Mouse (Mus musculus) forebrain, embryonic 12.5 days (tissue): Measurements from ENCODE around the gene Ftsj3. TPM values are rescaled to one million over a fixed set of nuclear protein-coding genes. Genes with fewer than 3 reads are reported as not detected.

Experiments used
- ATAC-seq: fragments of 200-750 bp; cut with Nextera tagmentation; 2 replicates; pipeline ENCODE4 v1.8.0; 2017; ENCODE audit warnings: moderate TSS enrichment; ENCODE audit not compliant: low FRiP score
- H3K27ac ChIP-seq: fragments of 300-500 bp; sonication (generic); 2 replicates; pipeline ENCODE4 v1.5.1; 2016; ENCODE audit warnings: mild to moderate bottlenecking
- H3K27me3 ChIP-seq: fragments of 300-500 bp; sonication (generic); 2 replicates; pipeline ENCODE4 v1.6.1; 2016; ENCODE audit warnings: mild to moderate bottlenecking
- H3K36me3 ChIP-seq: fragments of 300-500 bp; sonication (generic); replicated peaks from 2 replicates; pipeline ENCODE4 v1.6.1; 2016; ENCODE audit warnings: mild to moderate bottlenecking
- H3K4me1 ChIP-seq: fragments of 300-500 bp; sonication (generic); 2 replicates; pipeline ENCODE4 v1.6.1; 2016
- H3K4me2 ChIP-seq: fragments of 300-500 bp; sonication (generic); 2 replicates; pipeline ENCODE4 v1.6.1; 2016; ENCODE audit warnings: mild to moderate bottlenecking, moderate library complexity
- H3K4me3 ChIP-seq: fragments of 300-500 bp; sonication (generic); replicated peaks from 2 replicates; pipeline ENCODE4 v1.5.1; 2016; ENCODE audit warnings: mild to moderate bottlenecking
- H3K9ac ChIP-seq: fragments of 300-500 bp; sonication (generic); 2 replicates; pipeline ENCODE4 v1.6.1; 2016; ENCODE audit warnings: mild to moderate bottlenecking
- H3K9me3 ChIP-seq: fragments of 300-500 bp; sonication (generic); 2 replicates; pipeline ENCODE4 v1.6.1; 2016
- WGBS: fragments of 180-500 bp; shearing (Covaris S2); methylation state at CpG from one replicate; pipeline ENCODE4 v1.1.7; 2016; 5-methylcytosine and 5-hydroxymethylcytosine counted together
- polyA plus RNA-seq: library from polyadenylated mRNA; unstranded; fragments of >200 nt; fragmentation: Nextera tagmentation; extraction: Ambion mirVana; gene quantifications from 2 replicates; pipeline ENCODE4 v1.2.1, GENCODE M21; 2016

Gene Ftsj3
- polyA plus RNA-seq, 1 experiment from 2014 or later = 63.0 TPM

- H3K4me2 ChIP-seq = peak within 1 kb of the TSS; percentile 39
- no peaks in the 10 kb centered on the region for H3K9me3 ChIP-seq
- H3K9ac ChIP-seq = no peak within 1 kb of the TSS
- 11% methylated on average over 25 of the region's 25 CpGs for WGBS
- H3K27me3 ChIP-seq = peaks cover 3% of the 10 kb centered on the region; the same call in 1 of the 2 replicates
- H3K27ac ChIP-seq = no peak within 1 kb of the TSS
- H3K36me3 ChIP-seq = no peaks in the 10 kb centered on the region
- H3K4me3 ChIP-seq = no peak within 1 kb of the TSS
- H3K4me1 ChIP-seq = peaks cover 14% of the 10 kb centered on the region
- peak; percentile 57 for ATAC-seq
Measured at GRCm38 (mm10) chr11:106276454-106276853, 20.6 kb upstream of the Ftsj3 start, which contains the start of gene Tcam1. Gene Tcam1 (plus strand): TSS chr11:106276672.

GRCm38 (mm10) chr11:106274971-106275411 is 19.1 kb upstream of the Ftsj3 start:
- Histone ChIP-seq H3K27me3 (peaks cover 3% of the 10 kb centered on the region; the same call in 1 of the 2 replicates), H3K4me1 (peaks cover 22% of the 10 kb centered on the region), H3K36me3 (no peaks in the 10 kb centered on the region), H3K9me3 (no peaks in the 10 kb centered on the region), H3K4me3 (no peak overlapping the region), H3K27ac (no peak overlapping the region), H3K4me2 (no peak overlapping the region), H3K9ac (no peak overlapping the region)
- no peak for ATAC-seq
- whole genome bisulfite sequencing = 86% methylated on average over 7 of the region's 7 CpGs

GRCm38 (mm10) chr11:106274374-106274773 is 18.5 kb upstream of the Ftsj3 start:
- Histone ChIP-seq H3K9ac (no peak overlapping the region), H3K4me2 (no peak overlapping the region), H3K4me3 (no peak overlapping the region), H3K27ac (no peak overlapping the region), H3K9me3 (no peaks in the 10 kb centered on the region), H3K27me3 (peaks cover 3% of the 10 kb centered on the region; the same call in 1 of the 2 replicates), H3K4me1 (peaks cover 22% of the 10 kb centered on the region), H3K36me3 (no peaks in the 10 kb centered on the region)
- no peak for ATAC-seq
- WGBS = 92% methylated on average over 1 of the region's 1 CpGs

GRCm38 (mm10) chr11:106273811-106274210 is 17.9 kb upstream of the Ftsj3 start:
- H3K4me1 ChIP-seq = peaks cover 27% of the 10 kb centered on the region
- no peak overlapping the region for H3K9ac ChIP-seq
- peaks cover 3% of the 10 kb centered on the region; the same call in 1 of the 2 replicates for H3K27me3 ChIP-seq
- H3K4me3 ChIP-seq = 0 out of 2 replicates have a peak overlapping the region, but pooled peaks have one; percentile 76
- H3K36me3 ChIP-seq = no peaks in the 10 kb centered on the region
- no peak overlapping the region for H3K27ac ChIP-seq
- 98% methylated on average over 6 of the region's 6 CpGs for WGBS
- H3K9me3 ChIP-seq = no peaks in the 10 kb centered on the region
- no peak for ATAC-seq
- peak overlapping the region; percentile 77 for H3K4me2 ChIP-seq

- peak overlapping the region; percentile 77 for H3K4me2 ChIP-seq
- peaks cover 32% of the 10 kb centered on the region for H3K4me1 ChIP-seq
- H3K27ac ChIP-seq = peak overlapping the region; percentile 88
- no peaks in the 10 kb centered on the region for H3K9me3 ChIP-seq
- peak overlapping the region; percentile 76 for H3K4me3 ChIP-seq
- H3K27me3 ChIP-seq = no peaks in the 10 kb centered on the region
- H3K9ac ChIP-seq = peak overlapping the region; percentile 92
- 21% methylated on average over 16 of the region's 16 CpGs for WGBS
- no peaks in the 10 kb centered on the region for H3K36me3 ChIP-seq
- ATAC-seq = peak; percentile 33
Measured at GRCm38 (mm10) chr11:106273311-106273684, 17.4 kb upstream of the Ftsj3 start.

- ATAC-seq = peak; percentile 94
- under 1% methylated on average over 71 of the region's 72 CpGs for WGBS
- H3K4me1 ChIP-seq = peaks cover 37% of the 10 kb centered on the region
Measured at GRCm38 (mm10) chr11:106272644-106273310, 16.9 kb upstream of the Ftsj3 start, which contains the start of gene Smarcd2. Gene Smarcd2 (minus strand): TSS chr11:106272972.

GRCm38 (mm10) chr11:106271794-106272643 is 16.1 kb upstream of the Ftsj3 start:
- Histone ChIP-seq H3K27ac (peak overlapping the region; percentile 88), H3K4me1 (peaks cover 43% of the 10 kb centered on the region), H3K27me3 (no peaks in the 10 kb centered on the region), H3K9ac (peak overlapping the region; percentile 92), H3K4me2 (peak overlapping the region; percentile 77), H3K9me3 (no peaks in the 10 kb centered on the region), H3K36me3 (peaks cover 6% of the 10 kb centered on the region), H3K4me3 (peak overlapping the region; percentile 76)
- no peak; the same call in 1 of the 2 replicates for ATAC-seq
- WGBS = 2% methylated on average over 41 of the region's 41 CpGs

More at GRCm38 (mm10) chr11:106272644-106273310, 16.9 kb upstream of the Ftsj3 start, which contains the start of gene Smarcd2:
- Histone ChIP-seq H3K9me3 (no peaks in the 10 kb centered on the region), H3K4me2 (peak within 1 kb of the TSS; percentile 77), H3K36me3 (no peaks in the 10 kb centered on the region), H3K4me3 (peak within 1 kb of the TSS; percentile 76), H3K27ac (peak within 1 kb of the TSS; percentile 88), H3K27me3 (no peaks in the 10 kb centered on the region), H3K9ac (peak within 1 kb of the TSS; percentile 92)

GRCm38 (mm10) chr11:106271131-106271793 is 15.4 kb upstream of the Ftsj3 start:
- 53% methylated on average over 5 of the region's 5 CpGs for WGBS
- no peak for ATAC-seq
- peak overlapping the region; percentile 92 for H3K9ac ChIP-seq
- H3K27me3 ChIP-seq = no peaks in the 10 kb centered on the region
- peaks cover 13% of the 10 kb centered on the region for H3K36me3 ChIP-seq
- peak overlapping the region; percentile 76 for H3K4me3 ChIP-seq
- H3K27ac ChIP-seq = 0 out of 2 replicates have a peak overlapping the region, but pooled peaks have one; percentile 36
- peak overlapping the region; percentile 77 for H3K4me2 ChIP-seq
- H3K4me1 ChIP-seq = peaks cover 40% of the 10 kb centered on the region
- H3K9me3 ChIP-seq = no peaks in the 10 kb centered on the region

- H3K27ac ChIP-seq = peak overlapping the region; percentile 78
- H3K4me1 ChIP-seq = peaks cover 37% of the 10 kb centered on the region
- no peak for ATAC-seq
- H3K4me3 ChIP-seq = no peak overlapping the region
- H3K4me2 ChIP-seq = no peak overlapping the region
- 69% methylated on average over 3 of the region's 3 CpGs for WGBS
- no peaks in the 10 kb centered on the region for H3K9me3 ChIP-seq
- H3K36me3 ChIP-seq = peaks cover 35% of the 10 kb centered on the region
- no peak overlapping the region for H3K9ac ChIP-seq
- no peaks in the 10 kb centered on the region for H3K27me3 ChIP-seq
Measured at GRCm38 (mm10) chr11:106269060-106269431, 13.2 kb upstream of the Ftsj3 start.

GRCm38 (mm10) chr11:106268326-106269059 is 12.6 kb upstream of the Ftsj3 start:
- Histone ChIP-seq H3K9ac (no peak overlapping the region), H3K9me3 (no peaks in the 10 kb centered on the region), H3K36me3 (peaks cover 41% of the 10 kb centered on the region), H3K4me1 (peaks cover 37% of the 10 kb centered on the region), H3K27me3 (no peaks in the 10 kb centered on the region), H3K4me3 (no peak overlapping the region), H3K4me2 (peak overlapping the region; percentile 13; the same call in 1 of the 2 replicates), H3K27ac (peak overlapping the region; percentile 78)
- 84% methylated on average over 8 of the region's 8 CpGs for WGBS
- no peak for ATAC-seq

GRCm38 (mm10) chr11:106267871-106268270 is 12.0 kb upstream of the Ftsj3 start:
- no peak for ATAC-seq
- Histone ChIP-seq H3K4me1 (peaks cover 35% of the 10 kb centered on the region), H3K27ac (peak overlapping the region; percentile 78; the same call in 1 of the 2 replicates), H3K4me3 (no peak overlapping the region), H3K4me2 (no peak overlapping the region; the same call in 1 of the 2 replicates), H3K36me3 (peaks cover 47% of the 10 kb centered on the region), H3K9ac (no peak overlapping the region), H3K9me3 (no peaks in the 10 kb centered on the region), H3K27me3 (no peaks in the 10 kb centered on the region)
- 86% methylated on average over 5 of the region's 5 CpGs for WGBS
